Mouse (Mus musculus): Measurements from ENCODE around the gene Ccdc138.

- no peak for TF ChIP-seq HCFC1 (IDR thresholded peaks at IDR 0.05; ENCODE audit: borderline replicate concordance, insufficient read depth, low read length)
- TF ChIP-seq ZC3H11A (IDR thresholded peaks at IDR 0.05; ENCODE audit: borderline replicate concordance, low read depth, low read length), result no peak
- TF ChIP-seq MAFK (IDR thresholded peaks at IDR 0.05; ENCODE audit: insufficient read depth, low read depth, low read length), result no peak
- TF ChIP-seq ZNF384 (IDR thresholded peaks at IDR 0.05; ENCODE audit: low read depth, low read length), result no peak
- no peak for TF ChIP-seq CHD2 (IDR thresholded peaks at IDR 0.05; ENCODE audit: low read depth, low read length)
Observed at GRCm38 (mm10) chr10:58594486-58594885, 96.7 kb downstream of the Ccdc138 start.
